Mouse (Mus musculus) stomach, postnatal 0 days (tissue): Measurements from ENCODE around the gene Rab10. TPM values are rescaled to one million over a fixed set of nuclear protein-coding genes. Genes with fewer than 3 reads are reported as not detected.
"Not testable (repeated sequence)": the region's sequence is repeated elsewhere in the genome, so short reads cannot be mapped to it uniquely, and the experiment has no call there.

ENCODE experiments used
- ATAC-seq: fragments of 200-750 bp; cut with Nextera tagmentation; 2 replicates; pipeline ENCODE4 v1.8.0; 2017; ENCODE audit not compliant: low FRiP score, low TSS enrichment
- DNase-seq: peaks from one replicate; pipeline ENCODE4 v3.0.0-alpha.2; 2016; ENCODE audit warnings: low spot score
- H3K27ac ChIP-seq: fragments of 300-500 bp; sonication (generic); replicated peaks from 2 replicates; pipeline ENCODE4 v1.5.1; 2014; ENCODE audit warnings: mild to moderate bottlenecking, control low read depth
- H3K27me3 ChIP-seq: fragments of 300-500 bp; sonication (generic); 2 replicates; pipeline ENCODE4 v1.6.1; 2014; ENCODE audit warnings: low read length; ENCODE audit not compliant: control insufficient read depth, insufficient read depth
- H3K36me3 ChIP-seq: fragments of 300-500 bp; sonication (generic); 2 replicates; pipeline ENCODE4 v1.6.1; 2014; ENCODE audit warnings: low read length, mixed read lengths; ENCODE audit not compliant: control insufficient read depth, insufficient read depth
- H3K4me1 ChIP-seq: fragments of 300-500 bp; sonication (generic); replicated peaks from 2 replicates; pipeline ENCODE4 v1.6.1; 2014; ENCODE audit warnings: antibody characterized with exemption; ENCODE audit not compliant: control insufficient read depth, insufficient read depth
- H3K4me2 ChIP-seq: fragments of 300-500 bp; sonication (generic); replicated peaks from 2 replicates; pipeline ENCODE4 v1.6.1; 2014; ENCODE audit warnings: low read depth, mild to moderate bottlenecking, control low read depth, moderate library complexity
- H3K4me3 ChIP-seq: fragments of 300-500 bp; sonication (generic); 2 replicates; pipeline ENCODE4 v1.5.1; 2014; ENCODE audit warnings: low read depth, low read length, control low read depth
- H3K9ac ChIP-seq: fragments of 300-500 bp; sonication (generic); 2 replicates; pipeline ENCODE4 v1.6.1; 2014; ENCODE audit warnings: mild to moderate bottlenecking, low read length, control low read depth, mixed read lengths
- H3K9me3 ChIP-seq: fragments of 300-500 bp; sonication (generic); 2 replicates; pipeline ENCODE4 v1.6.1; 2016; ENCODE audit warnings: low read length; ENCODE audit not compliant: control insufficient read depth
- CTCF ChIP-seq: IDR thresholded peaks from 2 replicates; pipeline ENCODE4 v1.5.1; 2016; ENCODE audit warnings: antibody characterized with exemption, low read depth, mild to moderate bottlenecking, moderate library complexity
- EP300 ChIP-seq: optimal IDR thresholded peaks from 2 replicates; pipeline ENCODE3; 2016; ENCODE audit warnings: antibody characterized with exemption
- whole genome bisulfite sequencing: fragments of 180-500 bp; shearing (Covaris S2); extraction: QIAGEN DNeasy Blood & Tissue Kit; methylation state at CpG from one replicate; pipeline ENCODE4 v1.1.7; 2014; 5-methylcytosine and 5-hydroxymethylcytosine counted together
- polyA plus RNA-seq: library from polyadenylated mRNA; unstranded; fragments of >200 nt; fragmentation: Nextera tagmentation; extraction: Ambion mirVana; gene quantifications from 2 replicates; pipeline ENCODE4 v1.2.1, GENCODE M21; 2015

Gene Rab10
- polyA plus RNA-seq, 1 experiment from 2014 or later = 83.9 TPM

DNA sequence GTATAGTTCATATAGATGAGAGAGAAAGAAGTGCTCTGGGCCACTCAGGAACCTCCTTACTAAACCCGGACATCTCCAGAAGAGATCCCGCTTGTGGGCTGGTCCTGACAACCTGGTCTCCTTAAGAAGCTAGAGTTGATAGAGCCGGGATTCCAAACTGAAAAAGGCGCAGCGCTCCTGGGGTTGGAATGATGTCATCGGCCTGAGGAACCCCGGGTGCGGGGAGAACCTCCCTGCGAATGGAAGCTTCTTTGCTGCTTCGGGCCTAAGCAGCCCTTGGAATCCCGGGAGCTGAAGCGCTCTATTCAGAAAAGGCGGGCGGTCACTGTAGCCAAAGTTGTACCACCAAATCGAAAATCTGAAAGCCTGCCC, 538 bp upstream of the Rab10 start:
- H3K27me3 ChIP-seq = no peaks in the 10 kb centered on the region
- H3K9ac ChIP-seq = peak overlapping the region; percentile 53
- 3% methylated on average over 15 of the region's 15 CpGs for WGBS
- no peaks in the 10 kb centered on the region for H3K4me1 ChIP-seq
- no peak for TF ChIP-seq CTCF
- ATAC-seq (no peak), DNase-seq (no peak)
- peak overlapping the region; percentile 90 for H3K27ac ChIP-seq
- H3K36me3 ChIP-seq = no peaks in the 10 kb centered on the region
- H3K4me2 ChIP-seq = peak overlapping the region; percentile 60
- no peaks in the 10 kb centered on the region for H3K9me3 ChIP-seq
- peak overlapping the region; percentile 89 for H3K4me3 ChIP-seq

GRCm38 (mm10) chr12:3308541-3309241, 1.1 kb downstream of the Rab10 start:
- H3K36me3 ChIP-seq = no peaks in the 10 kb centered on the region
- no peaks in the 10 kb centered on the region for H3K9me3 ChIP-seq
- TF ChIP-seq CTCF = no peak
- TF ChIP-seq EP300 = no peak
- H3K4me2 ChIP-seq = peak overlapping the region; percentile 70
- H3K27me3 ChIP-seq = no peaks in the 10 kb centered on the region
- DNase-seq = peak; percentile 27
- peak overlapping the region; percentile 99 for H3K27ac ChIP-seq
- peak overlapping the region; percentile 94 for H3K9ac ChIP-seq
- no peaks in the 10 kb centered on the region for H3K4me1 ChIP-seq
- no peak for ATAC-seq
- under 1% methylated on average over 19 of the region's 19 CpGs for WGBS
- peak overlapping the region; percentile 89 for H3K4me3 ChIP-seq

GRCm38 (mm10) chr12:3307587-3307986, 2.2 kb downstream of the Rab10 start:
- no peaks in the 10 kb centered on the region for H3K9me3 ChIP-seq
- H3K27me3 ChIP-seq = no peaks in the 10 kb centered on the region
- H3K27ac ChIP-seq = peak overlapping the region; percentile 56; the same call in 1 of the 2 replicates
- DNase-seq (no peak), ATAC-seq (no peak)
- peak overlapping the region; percentile 59 for H3K9ac ChIP-seq
- TF ChIP-seq EP300 (no peak), CTCF (no peak)
- H3K36me3 ChIP-seq = no peaks in the 10 kb centered on the region
- H3K4me1 ChIP-seq = no peaks in the 10 kb centered on the region
- WGBS = 13% methylated on average over 6 of the region's 6 CpGs
- peak overlapping the region; percentile 70 for H3K4me2 ChIP-seq
- peak overlapping the region; percentile 89 for H3K4me3 ChIP-seq

- no peaks in the 10 kb centered on the region for H3K36me3 ChIP-seq
- ATAC-seq (no peak), DNase-seq (no peak)
- H3K27ac ChIP-seq = no peak overlapping the region
- TF ChIP-seq CTCF (peak; percentile 31), EP300 (no peak)
- 75% methylated on average over 2 of the region's 2 CpGs for WGBS
- no peaks in the 10 kb centered on the region for H3K27me3 ChIP-seq
- no peaks in the 10 kb centered on the region for H3K4me1 ChIP-seq
- H3K4me2 ChIP-seq = no peak overlapping the region
- no peaks in the 10 kb centered on the region for H3K9me3 ChIP-seq
- no peak overlapping the region for H3K4me3 ChIP-seq
- no peak overlapping the region for H3K9ac ChIP-seq
These were observed 4.5 kb downstream of the Rab10 start for GRCm38 (mm10) chr12:3305238-3305637.

- H3K4me3 ChIP-seq, H3K9ac ChIP-seq, H3K4me1 ChIP-seq, ATAC-seq, H3K27me3 ChIP-seq, H3K9me3 ChIP-seq, H3K36me3 ChIP-seq, H3K27ac ChIP-seq, DNase-seq, H3K4me2 ChIP-seq: not testable (repeated sequence)
- 90% methylated on average over 6 of the region's 6 CpGs for WGBS
These were observed 12.1 kb downstream of the Rab10 start for GRCm38 (mm10) chr12:3297622-3298021.

DNA sequence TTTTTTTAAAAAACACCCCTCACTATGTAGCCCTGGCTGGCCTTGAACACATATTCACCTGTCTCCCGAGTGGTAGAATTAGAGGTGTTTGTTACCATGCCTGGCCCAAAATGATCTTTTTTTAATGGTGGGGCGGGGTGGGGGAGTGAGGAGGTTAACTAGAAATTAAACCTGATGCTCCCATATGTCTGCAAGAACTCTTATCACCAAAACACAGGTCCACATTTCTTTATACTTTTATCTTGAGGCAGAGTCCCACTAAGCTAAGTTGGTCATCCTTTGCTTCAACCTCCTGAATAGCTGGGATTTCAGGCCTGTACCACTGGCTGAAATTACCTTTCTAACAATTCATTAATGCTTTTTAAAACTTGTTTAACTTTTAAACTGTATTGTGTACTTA, 13.7 kb downstream of the Rab10 start:
- Histone ChIP-seq H3K27ac (no peak overlapping the region), H3K9ac (no peak overlapping the region), H3K36me3 (0 out of 2 replicates have a peak, but pooled peaks cover 2% of the 10 kb centered on the region), H3K4me2 (no peak overlapping the region), H3K9me3 (no peaks in the 10 kb centered on the region), H3K27me3 (no peaks in the 10 kb centered on the region), H3K4me3 (no peak overlapping the region), H3K4me1 (no peaks in the 10 kb centered on the region)
- DNase-seq (no peak), ATAC-seq (no peak)
- 82% methylated on average over 2 of the region's 2 CpGs for WGBS
- TF ChIP-seq CTCF (no peak), EP300 (no peak)
